Mouse (Mus musculus): ENCODE measurements around the gene Gm906.
"Not testable (repeated sequence)": the region's sequence is repeated elsewhere in the genome, so short reads cannot be mapped to it uniquely, and the experiment has no call there.

Gene Gm906

GRCm38 (mm10) chr13:50250208-50250607 is at the start of gene Gm906:
TSS of gene Gm906 (minus strand) at chr13:50250308.
- not testable (repeated sequence) for DNase-seq (ENCODE audit: low spot score in 2 of 2)

GRCm38 (mm10) chr13:50283308-50283707 is 33.2 kb upstream of the Gm906 start:
- DNase-seq (ENCODE audit: low spot score in 2 of 2) = not testable (repeated sequence)

GRCm38 (mm10) chr13:50236487-50236886 is 13.6 kb downstream of the Gm906 start:
- DNase-seq (ENCODE audit: low spot score in 2 of 2) = no peak

GRCm38 (mm10) chr13:50211842-50212241 is 38.3 kb downstream of the Gm906 start:
- not testable (repeated sequence) for DNase-seq (ENCODE audit: low spot score in 2 of 2)

GRCm38 (mm10) chr13:50210191-50210590 is 39.9 kb downstream of the Gm906 start:
- DNase-seq (ENCODE audit: low spot score in 2 of 2) = not testable (repeated sequence)

- not testable (repeated sequence) for DNase-seq (ENCODE audit: low spot score in 2 of 2)
Measured at GRCm38 (mm10) chr13:50209651-50210050, 40.5 kb downstream of the Gm906 start.

GRCm38 (mm10) chr13:50207966-50208365 is 42.1 kb downstream of the Gm906 start:
- DNase-seq (ENCODE audit: low spot score in 2 of 2) = no peak

- not testable (repeated sequence) for DNase-seq (ENCODE audit: low spot score in 2 of 2)
Measured at GRCm38 (mm10) chr13:50196831-50197230, 53.3 kb downstream of the Gm906 start.
